Mouse (Mus musculus): ENCODE data around the gene Nrg3. TPM values are rescaled to one million over a fixed set of nuclear protein-coding genes. Genes with fewer than 3 reads are reported as not detected.

The Nrg3 gene
- polyA plus RNA-seq, 1 experiment from 2014 or later: not detected

GRCm38 (mm10) chr14:39413270-39413669 lies 59.6 kb downstream of the Nrg3 start:
- Histone ChIP-seq H3K4me2 (ENCODE audit: low read depth, severe bottlenecking) (no peak overlapping the region), H3K4me1 (ENCODE audit: control insufficient read depth, insufficient read depth, low read length) (no peaks in the 10 kb centered on the region), H3K27ac (replicated peaks; ENCODE audit: low read depth, low read length) (no peak overlapping the region), H3K36me3 (ENCODE audit: control insufficient read depth, insufficient read depth, low read length) (no peaks in the 10 kb centered on the region), H3K4me3 (ENCODE audit: low read depth, low read length) (no peak overlapping the region), H3K27me3 (ENCODE audit: control insufficient read depth, insufficient read depth, low read length) (no peaks in the 10 kb centered on the region), H3K9me3 (ENCODE audit: control insufficient read depth, low read length) (no peaks in the 10 kb centered on the region), H3K9ac (ENCODE audit: low read length) (no peak overlapping the region)
- WGBS: 75% methylated on average over 9 of the region's 9 CpGs
- DNase-seq (ENCODE audit: low spot score) (no peak), ATAC-seq (ENCODE audit: insufficient number of reproducible peaks, low FRiP score, low TSS enrichment, low read depth) (no peak)

- DNase-seq (ENCODE audit: low spot score): no peak
Measured at GRCm38 (mm10) chr14:39386845-39387244, 86.0 kb downstream of the Nrg3 start.

GRCm38 (mm10) chr14:39381321-39381720 lies 91.6 kb downstream of the Nrg3 start:
- Histone ChIP-seq H3K4me3 (ENCODE audit: low read depth, low read length) (no peak overlapping the region), H3K36me3 (ENCODE audit: control insufficient read depth, insufficient read depth, low read length) (no peaks in the 10 kb centered on the region), H3K4me2 (ENCODE audit: low read depth, severe bottlenecking) (no peak overlapping the region), H3K27ac (replicated peaks; ENCODE audit: low read depth, low read length) (no peak overlapping the region), H3K9ac (ENCODE audit: low read length) (no peak overlapping the region), H3K4me1 (ENCODE audit: control insufficient read depth, insufficient read depth, low read length) (no peaks in the 10 kb centered on the region), H3K27me3 (ENCODE audit: control insufficient read depth, insufficient read depth, low read length) (no peaks in the 10 kb centered on the region), H3K9me3 (ENCODE audit: control insufficient read depth, low read length) (no peaks in the 10 kb centered on the region)
- ATAC-seq (ENCODE audit: insufficient number of reproducible peaks, low FRiP score, low TSS enrichment, low read depth) (no peak), DNase-seq (ENCODE audit: low spot score) (no peak)

More at GRCm38 (mm10) chr14:39386845-39387244, 86.0 kb downstream of the Nrg3 start:
- no peak overlapping the region for H3K27ac ChIP-seq (replicated peaks; ENCODE audit: low read depth, low read length)
- ATAC-seq (ENCODE audit: insufficient number of reproducible peaks, low FRiP score, low TSS enrichment, low read depth): no peak
- no peaks in the 10 kb centered on the region for H3K4me1 ChIP-seq (ENCODE audit: control insufficient read depth, insufficient read depth, low read length)
- H3K4me3 ChIP-seq (ENCODE audit: low read depth, low read length): no peak overlapping the region
- no peaks in the 10 kb centered on the region for H3K9me3 ChIP-seq (ENCODE audit: control insufficient read depth, low read length)
- no peaks in the 10 kb centered on the region for H3K27me3 ChIP-seq (ENCODE audit: control insufficient read depth, insufficient read depth, low read length)
- no peak overlapping the region for H3K9ac ChIP-seq (ENCODE audit: low read length)
- no peaks in the 10 kb centered on the region for H3K36me3 ChIP-seq (ENCODE audit: control insufficient read depth, insufficient read depth, low read length)
- H3K4me2 ChIP-seq (ENCODE audit: low read depth, severe bottlenecking): no peak overlapping the region

GRCm38 (mm10) chr14:39373220-39373619 lies 99.7 kb downstream of the Nrg3 start:
- no peak overlapping the region for H3K4me3 ChIP-seq (ENCODE audit: low read depth, low read length)
- H3K27ac ChIP-seq (replicated peaks; ENCODE audit: low read depth, low read length): no peak overlapping the region
- H3K36me3 ChIP-seq (ENCODE audit: control insufficient read depth, insufficient read depth, low read length): no peaks in the 10 kb centered on the region
- H3K4me1 ChIP-seq (ENCODE audit: control insufficient read depth, insufficient read depth, low read length): no peaks in the 10 kb centered on the region
- no peak overlapping the region for H3K9ac ChIP-seq (ENCODE audit: low read length)
- no peak overlapping the region for H3K4me2 ChIP-seq (ENCODE audit: low read depth, severe bottlenecking)
- DNase-seq (ENCODE audit: low spot score): no peak
- no peaks in the 10 kb centered on the region for H3K27me3 ChIP-seq (ENCODE audit: control insufficient read depth, insufficient read depth, low read length)
- WGBS: 85% methylated on average over 1 of the region's 1 CpGs
- no peaks in the 10 kb centered on the region for H3K9me3 ChIP-seq (ENCODE audit: control insufficient read depth, low read length)
- no peak for ATAC-seq (ENCODE audit: insufficient number of reproducible peaks, low FRiP score, low TSS enrichment, low read depth)

- 90% methylated on average over 2 of the region's 2 CpGs for WGBS
- H3K4me2 ChIP-seq (ENCODE audit: low read depth, severe bottlenecking): no peak overlapping the region
- H3K36me3 ChIP-seq (ENCODE audit: control insufficient read depth, insufficient read depth, low read length): no peaks in the 10 kb centered on the region
- H3K4me3 ChIP-seq (ENCODE audit: low read depth, low read length): no peak overlapping the region
- H3K9me3 ChIP-seq (ENCODE audit: control insufficient read depth, low read length): no peaks in the 10 kb centered on the region
- DNase-seq (ENCODE audit: low spot score): no peak
- no peaks in the 10 kb centered on the region for H3K27me3 ChIP-seq (ENCODE audit: control insufficient read depth, insufficient read depth, low read length)
- no peaks in the 10 kb centered on the region for H3K4me1 ChIP-seq (ENCODE audit: control insufficient read depth, insufficient read depth, low read length)
- no peak overlapping the region for H3K27ac ChIP-seq (replicated peaks; ENCODE audit: low read depth, low read length)
- no peak overlapping the region for H3K9ac ChIP-seq (ENCODE audit: low read length)
- no peak for ATAC-seq (ENCODE audit: insufficient number of reproducible peaks, low FRiP score, low TSS enrichment, low read depth)
Measured at GRCm38 (mm10) chr14:39356251-39356650, 116.6 kb downstream of the Nrg3 start.

- WGBS: 80% methylated on average over 4 of the region's 4 CpGs
- Histone ChIP-seq H3K36me3 (ENCODE audit: control insufficient read depth, insufficient read depth, low read length) (no peaks in the 10 kb centered on the region), H3K9ac (ENCODE audit: low read length) (no peak overlapping the region), H3K4me3 (ENCODE audit: low read depth, low read length) (no peak overlapping the region), H3K4me2 (ENCODE audit: low read depth, severe bottlenecking) (no peak overlapping the region), H3K4me1 (ENCODE audit: control insufficient read depth, insufficient read depth, low read length) (no peaks in the 10 kb centered on the region), H3K27me3 (ENCODE audit: control insufficient read depth, insufficient read depth, low read length) (no peaks in the 10 kb centered on the region), H3K9me3 (ENCODE audit: control insufficient read depth, low read length) (no peaks in the 10 kb centered on the region), H3K27ac (replicated peaks; ENCODE audit: low read depth, low read length) (no peak overlapping the region)
- no peak for DNase-seq (ENCODE audit: low spot score)
- ATAC-seq (ENCODE audit: insufficient number of reproducible peaks, low FRiP score, low TSS enrichment, low read depth): no peak
Measured at GRCm38 (mm10) chr14:39351979-39352737, 120.7 kb downstream of the Nrg3 start.

- Histone ChIP-seq H3K36me3 (ENCODE audit: control insufficient read depth, insufficient read depth, low read length) (no peaks in the 10 kb centered on the region), H3K27me3 (ENCODE audit: control insufficient read depth, insufficient read depth, low read length) (no peaks in the 10 kb centered on the region), H3K4me3 (ENCODE audit: low read depth, low read length) (no peak overlapping the region), H3K4me2 (ENCODE audit: low read depth, severe bottlenecking) (no peak overlapping the region), H3K27ac (replicated peaks; ENCODE audit: low read depth, low read length) (no peak overlapping the region), H3K9ac (ENCODE audit: low read length) (no peak overlapping the region), H3K9me3 (ENCODE audit: control insufficient read depth, low read length) (no peaks in the 10 kb centered on the region), H3K4me1 (ENCODE audit: control insufficient read depth, insufficient read depth, low read length) (no peaks in the 10 kb centered on the region)
- ATAC-seq (ENCODE audit: insufficient number of reproducible peaks, low FRiP score, low TSS enrichment, low read depth) (no peak), DNase-seq (ENCODE audit: low spot score) (no peak)
- WGBS: 79% methylated on average over 4 of the region's 4 CpGs
Measured at GRCm38 (mm10) chr14:39317424-39318110, 155.3 kb downstream of the Nrg3 start.

- DNase-seq (ENCODE audit: low spot score) (no peak), ATAC-seq (ENCODE audit: insufficient number of reproducible peaks, low FRiP score, low TSS enrichment, low read depth) (no peak)
- H3K4me3 ChIP-seq (ENCODE audit: low read depth, low read length): no peak overlapping the region
- H3K9ac ChIP-seq (ENCODE audit: low read length): no peak overlapping the region
- no peaks in the 10 kb centered on the region for H3K4me1 ChIP-seq (ENCODE audit: control insufficient read depth, insufficient read depth, low read length)
- H3K36me3 ChIP-seq (ENCODE audit: control insufficient read depth, insufficient read depth, low read length): no peaks in the 10 kb centered on the region
- no peaks in the 10 kb centered on the region for H3K9me3 ChIP-seq (ENCODE audit: control insufficient read depth, low read length)
- H3K4me2 ChIP-seq (ENCODE audit: low read depth, severe bottlenecking): no peak overlapping the region
- H3K27ac ChIP-seq (replicated peaks; ENCODE audit: low read depth, low read length): no peak overlapping the region
- no peaks in the 10 kb centered on the region for H3K27me3 ChIP-seq (ENCODE audit: control insufficient read depth, insufficient read depth, low read length)
Measured at GRCm38 (mm10) chr14:39314111-39314510, 158.8 kb downstream of the Nrg3 start.
